Mouse (Mus musculus) CH12.LX (cell line): Measurements from ENCODE around the gene 2900011O08Rik. TPM values are rescaled to one million over a fixed set of nuclear protein-coding genes. Genes with fewer than 3 reads are reported as not detected.

Experiments
- DNase-seq: peaks from one replicate; pipeline ENCODE4 v3.0.0-alpha.2; 2013; ENCODE audit errors: extremely low read depth
- H3K27ac ChIP-seq: 2 replicates; pipeline ENCODE4 v1.5.1; 2012; ENCODE audit warnings: low read depth, mild to moderate bottlenecking, control low read depth, moderate library complexity; ENCODE audit not compliant: insufficient read depth
- H3K27me3 ChIP-seq: replicated peaks from 2 replicates; pipeline ENCODE3; 2012; ENCODE audit warnings: inconsistent platforms
- H3K36me3 ChIP-seq, 2 experiments: replicated peaks in 1 of 2; 2 replicates each; pipeline versions ENCODE3 to v1.6.1; 2012; ENCODE audit warnings: inconsistent platforms in 1 of 2, low read length in 1 of 2, mild to moderate bottlenecking in 1 of 2, mixed read lengths in 1 of 2, moderate library complexity in 1 of 2; ENCODE audit not compliant: control insufficient read depth in 1 of 2, insufficient read depth in 1 of 2
- H3K4me1 ChIP-seq, 2 experiments: 2 replicates each; pipeline ENCODE4 v1.6.1; 2012; ENCODE audit warnings: inconsistent platforms in 1 of 2, moderate library complexity in 1 of 2; ENCODE audit not compliant: insufficient read depth in 2 of 2, control insufficient read depth in 1 of 2
- H3K4me2 ChIP-seq: 2 replicates; pipeline ENCODE4 v1.6.1; 2012; ENCODE audit warnings: low read depth, mild to moderate bottlenecking, control low read depth; ENCODE audit not compliant: poor library complexity, insufficient read depth, severe bottlenecking
- H3K4me3 ChIP-seq, 3 experiments: fragments of 150-350 bp in 1 of 3; sonication (generic) in 1 of 3; replicated peaks in 1 of 3; 2 replicates each; pipeline versions ENCODE3 to v1.5.1; 2011 to 2012; ENCODE audit warnings: low read depth in 2 of 3, low read length in 2 of 3, mild to moderate bottlenecking in 2 of 3, moderate library complexity in 2 of 3, control low read depth in 1 of 3, improper control_type of control experiment in 1 of 3, inconsistent platforms in 1 of 3, mixed read lengths in 1 of 3; ENCODE audit not compliant: poor library complexity in 1 of 3
- H3K79me2 ChIP-seq: replicated peaks from 2 replicates; pipeline ENCODE4 v1.6.1; 2012; ENCODE audit warnings: mild to moderate bottlenecking, moderate library complexity; ENCODE audit not compliant: control insufficient read depth, poor library complexity, insufficient read depth, severe bottlenecking; ENCODE audit errors: extremely low read depth
- H3K9ac ChIP-seq: 2 replicates; pipeline ENCODE4 v1.6.1; 2012; ENCODE audit warnings: low read depth, mild to moderate bottlenecking, control low read depth, moderate library complexity; ENCODE audit not compliant: insufficient read depth
- H3K9me3 ChIP-seq: replicated peaks from 2 replicates; pipeline ENCODE3; 2012; ENCODE audit warnings: low read length, inconsistent platforms, mixed read lengths
- CHD1 ChIP-seq: IDR thresholded peaks from 2 replicates; pipeline ENCODE4 v1.6.1; 2012; ENCODE audit warnings: low read depth, low read length, improper control_type of control experiment, inconsistent platforms
- CTCF ChIP-seq, 2 experiments: IDR thresholded peaks in 1 of 2; conservative IDR thresholded peaks in 1 of 2; 2 replicates each; pipeline ENCODE4 v1.5.1; 2011 to 2012; ENCODE audit warnings: low read depth in 2 of 2, low read length in 2 of 2, improper control_type of control experiment in 1 of 2, inconsistent platforms in 1 of 2, mild to moderate bottlenecking in 1 of 2, moderate library complexity in 1 of 2
- ELF1 ChIP-seq: IDR thresholded peaks from 2 replicates; pipeline ENCODE4 v1.6.1; 2014; ENCODE audit warnings: low read depth, mild to moderate bottlenecking, inconsistent platforms, low read length, improper control_type of control experiment
- JUN ChIP-seq: IDR thresholded peaks from 2 replicates; pipeline ENCODE4 v1.6.1; 2011; ENCODE audit warnings: low read depth, mild to moderate bottlenecking, low read length, improper control_type of control experiment, moderate library complexity; ENCODE audit not compliant: insufficient read depth
- MAFK ChIP-seq: IDR thresholded peaks from 2 replicates; pipeline ENCODE4 v1.6.1; 2011; ENCODE audit warnings: low read length, improper control_type of control experiment; ENCODE audit not compliant: insufficient replicate concordance
- MXI1 ChIP-seq: IDR thresholded peaks from 2 replicates; pipeline ENCODE4 v1.6.1; 2011; ENCODE audit warnings: mild to moderate bottlenecking, low read depth, low read length, improper control_type of control experiment
- MYC ChIP-seq: IDR thresholded peaks from 2 replicates; pipeline ENCODE4 v1.6.1; 2011; ENCODE audit warnings: low read depth, mild to moderate bottlenecking, improper control_type of control experiment, low read length
- NELFE ChIP-seq: IDR thresholded peaks from 2 replicates; pipeline ENCODE4 v1.6.1; 2011; ENCODE audit warnings: low read depth, low read length, improper control_type of control experiment
- NRF1 ChIP-seq: IDR thresholded peaks from 2 replicates; pipeline ENCODE4 v1.6.1; 2014; ENCODE audit warnings: low read depth, mild to moderate bottlenecking, inconsistent platforms, low read length, improper control_type of control experiment, moderate library complexity
- PAX5 ChIP-seq: IDR thresholded peaks from 2 replicates; pipeline ENCODE4 v1.6.1; 2012; ENCODE audit warnings: low read length, inconsistent platforms, mixed read lengths
- POLR2AphosphoS2 ChIP-seq: IDR thresholded peaks from 2 replicates; pipeline ENCODE4 v1.6.1; 2011; ENCODE audit warnings: low read depth, low read length, improper control_type of control experiment
- SIN3A ChIP-seq: IDR thresholded peaks from 2 replicates; pipeline ENCODE4 v1.6.1; 2012; ENCODE audit warnings: low read length, improper control_type of control experiment, inconsistent platforms
- TBP ChIP-seq: conservative IDR thresholded peaks from 2 replicates; pipeline ENCODE4 v1.6.1; 2011; ENCODE audit warnings: low read depth, low read length, improper control_type of control experiment
- TCF12 ChIP-seq: IDR thresholded peaks from 2 replicates; pipeline ENCODE4 v1.6.1; 2014; ENCODE audit warnings: low read depth, mild to moderate bottlenecking, inconsistent platforms, low read length, improper control_type of control experiment
- UBTF ChIP-seq: IDR thresholded peaks from 2 replicates; pipeline ENCODE4 v1.6.1; 2012; ENCODE audit warnings: low read depth, mild to moderate bottlenecking, inconsistent platforms, low read length, improper control_type of control experiment, moderate library complexity
- USF1 ChIP-seq: IDR thresholded peaks from 2 replicates; pipeline ENCODE4 v1.6.1; 2014; ENCODE audit warnings: low read depth, mild to moderate bottlenecking, inconsistent platforms, low read length, improper control_type of control experiment
- USF2 ChIP-seq: conservative IDR thresholded peaks from 2 replicates; pipeline ENCODE4 v1.6.1; 2011; ENCODE audit warnings: low read depth, low read length, improper control_type of control experiment
- ZC3H11A ChIP-seq: IDR thresholded peaks from 2 replicates; pipeline ENCODE4 v1.6.1; 2012; ENCODE audit warnings: low read depth, mild to moderate bottlenecking, inconsistent platforms, low read length, improper control_type of control experiment
- ZKSCAN1 ChIP-seq: IDR thresholded peaks from 2 replicates; pipeline ENCODE4 v1.6.1; 2012; ENCODE audit warnings: low read depth, inconsistent platforms, low read length, improper control_type of control experiment, borderline replicate concordance
- ZNF384 ChIP-seq: IDR thresholded peaks from 2 replicates; pipeline ENCODE4 v1.6.1; 2012; ENCODE audit warnings: low read depth, low read length, improper control_type of control experiment, inconsistent platforms
- dilution Hi-C: fragments of 300-500 bp; cut with MboI; formaldehyde crosslinking; loops from 2 replicates; pipeline ENCODE4 v1.14.3; 2020; ENCODE audit warnings: low sequenced_read_pairs; ENCODE audit not compliant: extremely low pct_unique_long_range_greater_than_20kb, extremely low pct_ligation_motif_present
- in situ Hi-C: fragments of 300-500 bp; cut with MboI; formaldehyde crosslinking; loops from 3 replicates; pipeline ENCODE4 v1.14.3; 2019; ENCODE audit warnings: low sequenced_read_pairs, low pct_ligation_motif_present, low pct_unique_long_range_greater_than_20kb, mixed read lengths
- polyA plus RNA-seq: library from polyadenylated mRNA; unstranded; fragments of >175 nt; gene quantifications from 2 replicates; pipeline ENCODE4 v1.2.1, GENCODE M21; 2012; ENCODE audit warnings: low read depth; ENCODE audit not compliant: insufficient read length
- total RNA-seq, 2 experiments: library from RNA; depleted of rRNA; stranded (reverse); fragments of 300-350 nt in 1 of 2; fragments of >200 nt in 1 of 2; gene quantifications; 2 replicates each; pipeline ENCODE4 v1.2.3; 2012 to 2014

The 2900011O08Rik gene
- total and polyA plus RNA-seq, 3 experiments, result not detected

DNA sequence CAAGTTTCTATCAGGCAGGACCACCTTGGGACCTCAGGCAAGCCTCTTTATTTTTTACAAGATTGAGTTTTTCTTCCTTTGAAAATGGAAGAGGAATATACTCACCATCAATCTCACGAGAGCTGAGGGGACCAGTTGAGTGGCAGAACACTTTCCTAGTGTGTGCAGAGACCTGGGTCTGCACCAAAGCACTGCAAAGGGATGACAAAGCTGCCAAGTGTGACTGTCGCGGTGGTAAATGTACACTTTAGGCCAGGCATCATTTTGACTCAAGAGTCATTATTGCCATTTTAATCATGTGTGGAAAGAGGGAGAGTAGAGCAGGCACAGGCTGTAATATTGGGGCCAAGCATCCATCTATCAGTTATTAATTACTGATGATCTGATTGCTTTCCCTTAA lies 102.9 kb downstream of the 2900011O08Rik start:
- H3K9ac ChIP-seq, result no peak overlapping the region
- H3K9me3 ChIP-seq, result no peaks in the 10 kb centered on the region
- H3K79me2 ChIP-seq, result no peaks in the 10 kb centered on the region
- no peak overlapping the region for H3K4me2 ChIP-seq
- no peaks in the 10 kb centered on the region for H3K36me3 ChIP-seq
- H3K27ac ChIP-seq, result no peak overlapping the region
- H3K4me3 ChIP-seq, result no peak overlapping the region
- H3K4me1 ChIP-seq, result peaks cover 0 to 11% of the 10 kb centered on the region in 2 experiments; a peak in 3 of 4 replicates
- dilution Hi-C loops, result no loop called here
- TF ChIP-seq CHD1 (no peak), USF2 (no peak), ELF1 (no peak), POLR2AphosphoS2 (no peak), CTCF (conservative IDR thresholded peaks at IDR 0.05 in 1 of 2, IDR thresholded peaks at IDR 0.05 in 1 of 2; ENCODE audit: low read depth in 2 of 2, low read length in 2 of 2) (no peak), ZNF384 (no peak), PAX5 (no peak), ZKSCAN1 (no peak), MYC (no peak), USF1 (no peak), UBTF (no peak), TCF12 (no peak), NELFE (no peak), SIN3A (no peak), NRF1 (no peak), JUN (no peak), MXI1 (no peak), ZC3H11A (no peak), MAFK (no peak)
- in situ Hi-C loops, result no loop called here
- DNase-seq, result no peak
- H3K27me3 ChIP-seq, result no peaks in the 10 kb centered on the region

DNA sequence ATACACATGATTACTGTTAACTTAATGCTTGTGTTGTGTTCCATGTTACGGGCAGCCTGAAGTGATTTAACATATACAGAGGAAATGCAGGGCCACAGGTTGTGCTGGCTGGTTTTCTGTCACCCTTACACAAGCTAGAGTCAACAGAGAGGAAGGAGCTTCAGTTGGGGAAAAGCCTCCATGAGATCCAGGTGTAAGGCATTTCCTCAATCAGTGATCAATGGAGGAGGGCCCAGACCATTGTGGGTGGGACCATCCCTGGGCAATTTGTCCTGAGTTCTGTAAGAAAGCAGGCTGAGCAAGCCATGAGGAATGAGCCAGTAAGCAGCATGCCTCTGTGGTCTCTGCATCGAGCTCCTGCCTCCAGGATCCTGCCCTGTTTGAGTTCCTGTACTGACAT lies 105.4 kb downstream of the 2900011O08Rik start:
- Histone ChIP-seq H3K79me2 (no peaks in the 10 kb centered on the region), H3K9me3 (no peaks in the 10 kb centered on the region), H3K27ac (no peak overlapping the region), H3K4me2 (no peak overlapping the region), H3K9ac (no peak overlapping the region), H3K4me1 (peaks cover 0 to 11% of the 10 kb centered on the region in 2 experiments; a peak in 3 of 4 replicates), H3K4me3 (no peak overlapping the region), H3K27me3 (no peaks in the 10 kb centered on the region), H3K36me3 (no peaks in the 10 kb centered on the region)
- DNase-seq, result no peak
- TF ChIP-seq SIN3A (no peak), TBP (no peak), ELF1 (no peak), MXI1 (no peak), MYC (no peak)
- dilution Hi-C loops (no loop called here), in situ Hi-C loops (no loop called here)
